Mouse (Mus musculus): Measurements from ENCODE around the gene Akap5. TPM values are rescaled to one million over a fixed set of nuclear protein-coding genes. Genes with fewer than 3 reads are reported as not detected.
A peak's percentile ranks its signal among the peaks of the same experiment; 100 is the strongest.

The Akap5 gene
- total RNA-seq (2017): 0.98 and 1.0 TPM in 2 replicates

DNA sequence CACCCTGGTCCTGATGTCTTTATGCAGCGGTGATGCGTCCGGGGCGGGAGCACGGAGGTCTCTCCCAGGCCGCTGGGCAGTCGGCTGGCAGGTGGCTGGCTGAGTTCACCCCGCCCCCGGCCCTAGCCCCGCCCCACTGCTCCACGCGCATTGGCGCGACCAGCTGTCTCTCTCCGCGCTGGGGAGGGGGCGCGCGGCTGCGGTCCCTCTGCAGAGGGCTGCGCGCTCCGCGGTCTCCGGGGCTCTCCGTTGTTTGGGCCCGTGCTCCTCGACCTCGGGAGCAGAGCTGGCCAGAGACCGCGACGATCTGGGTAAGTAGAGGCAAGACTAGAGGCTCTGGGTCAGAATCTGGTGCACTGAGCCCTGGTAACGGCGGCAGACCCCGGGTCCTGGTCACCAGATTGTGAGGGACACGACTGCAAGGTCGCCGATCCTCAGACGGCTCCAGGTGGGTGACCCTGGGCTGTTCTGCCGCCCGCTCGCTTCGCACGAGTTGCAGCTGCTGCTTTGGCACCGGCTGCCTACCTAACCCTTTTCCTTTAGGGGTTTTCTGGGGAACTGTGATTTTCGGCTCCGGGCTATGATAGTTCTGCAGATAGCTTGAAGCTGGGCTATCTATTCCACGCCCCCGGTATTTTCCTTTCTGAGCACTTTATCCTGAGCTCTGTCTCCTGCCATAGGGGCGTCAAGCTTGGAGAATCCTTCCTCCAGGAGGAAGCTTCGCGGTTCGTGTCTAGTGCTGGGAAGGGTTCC is at the start of gene Akap5:
Gene Akap5, plus strand, starts transcription at position 213 of the 753 bp plus-strand sequence.
- ATAC-seq (ENCODE audit: extremely low read depth, insufficient number of reproducible peaks, low FRiP score, poor library complexity, severe bottlenecking): no peak

DNA sequence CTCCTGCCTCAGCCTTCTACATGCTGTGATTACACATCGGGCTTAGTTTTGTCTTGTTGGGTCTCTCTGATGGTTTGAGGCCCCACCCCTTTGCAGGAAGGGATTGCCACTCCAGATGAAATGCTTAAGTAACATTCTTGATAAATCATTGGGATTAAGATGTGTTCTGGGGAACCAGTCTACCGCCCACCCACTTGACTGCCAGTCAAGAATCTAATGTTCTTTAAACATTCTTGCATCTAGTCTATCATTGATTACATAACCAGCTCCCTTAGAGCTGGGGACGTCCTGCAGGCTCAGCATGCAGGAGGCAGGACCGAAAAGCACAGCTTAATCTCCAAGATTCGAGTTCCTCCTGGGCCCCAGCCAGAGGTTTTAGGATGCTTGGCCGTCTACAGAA is 46.5 kb upstream of the Akap5 start:
- ATAC-seq (ENCODE audit: extremely low read depth, insufficient number of reproducible peaks, low FRiP score, poor library complexity, severe bottlenecking): no peak

DNA sequence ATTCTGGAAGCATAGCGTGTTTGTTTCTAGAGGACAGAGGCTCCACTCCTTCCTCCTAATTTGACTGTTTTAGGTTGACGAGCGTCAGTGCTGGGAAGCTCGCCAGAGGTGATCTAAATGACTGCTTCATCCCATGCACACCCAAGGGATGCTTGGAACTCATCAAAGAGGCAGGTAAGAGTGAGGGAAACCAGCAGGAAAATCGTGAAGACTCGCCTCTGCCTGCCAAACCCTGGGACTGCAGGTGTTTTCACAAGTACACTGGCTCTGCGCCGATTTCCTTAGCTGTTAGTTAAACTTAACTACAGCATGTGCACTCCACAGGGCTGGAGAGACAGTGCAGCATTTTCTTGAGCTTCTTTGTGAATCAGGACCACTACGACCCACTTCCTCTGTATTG is 44.1 kb upstream of the Akap5 start:
- no peak for ATAC-seq (ENCODE audit: extremely low read depth, insufficient number of reproducible peaks, low FRiP score, poor library complexity, severe bottlenecking)

DNA sequence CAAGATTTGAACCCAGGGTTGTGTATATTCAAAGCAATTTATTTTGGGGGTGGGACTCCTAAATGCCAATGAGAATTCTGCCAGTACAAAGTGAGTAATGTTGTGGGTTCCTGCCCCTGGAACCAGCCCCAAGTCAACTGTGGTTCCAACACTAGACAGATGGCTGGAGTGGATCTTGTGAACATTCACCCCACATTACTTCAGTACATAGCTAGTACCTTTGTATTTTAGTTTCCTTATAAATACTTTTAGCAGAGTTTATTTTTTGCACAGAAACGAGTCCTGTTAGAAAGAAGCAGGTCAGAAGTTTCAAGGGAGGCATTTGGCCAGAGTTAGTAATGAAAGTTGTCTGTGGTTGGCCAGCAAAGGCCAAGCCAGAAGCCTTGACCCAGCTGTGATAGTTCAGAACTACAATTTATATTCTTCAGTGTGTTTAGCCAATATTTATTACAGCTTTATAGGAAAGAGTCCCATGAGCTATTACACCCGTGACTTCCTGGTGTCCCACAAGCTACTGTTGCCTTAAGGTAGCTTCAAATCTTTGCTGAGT is 43.5 kb upstream of the Akap5 start:
- no peak for ATAC-seq (ENCODE audit: extremely low read depth, insufficient number of reproducible peaks, low FRiP score, poor library complexity, severe bottlenecking)

DNA sequence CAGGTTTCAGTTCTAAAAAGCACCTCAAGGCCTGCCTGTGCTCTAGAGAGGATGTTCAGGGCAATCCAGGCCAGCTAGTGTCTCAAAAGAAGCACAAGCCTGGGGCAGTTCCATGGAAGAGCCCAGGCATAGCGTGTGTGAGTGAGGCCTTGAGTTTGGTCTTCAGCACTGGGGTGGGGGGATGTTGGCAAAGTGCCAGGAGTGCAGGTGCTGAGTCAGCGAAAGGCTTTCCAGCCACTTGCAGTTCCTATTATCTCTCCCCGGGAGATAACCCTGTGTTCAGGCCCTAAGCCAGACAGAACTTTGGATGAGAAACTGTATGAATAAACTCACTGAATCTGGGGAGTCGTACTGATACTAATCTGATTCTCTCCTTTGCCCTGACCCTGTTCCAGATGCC is 42.6 kb upstream of the Akap5 start:
- ATAC-seq (ENCODE audit: extremely low read depth, insufficient number of reproducible peaks, low FRiP score, poor library complexity, severe bottlenecking): no peak

DNA sequence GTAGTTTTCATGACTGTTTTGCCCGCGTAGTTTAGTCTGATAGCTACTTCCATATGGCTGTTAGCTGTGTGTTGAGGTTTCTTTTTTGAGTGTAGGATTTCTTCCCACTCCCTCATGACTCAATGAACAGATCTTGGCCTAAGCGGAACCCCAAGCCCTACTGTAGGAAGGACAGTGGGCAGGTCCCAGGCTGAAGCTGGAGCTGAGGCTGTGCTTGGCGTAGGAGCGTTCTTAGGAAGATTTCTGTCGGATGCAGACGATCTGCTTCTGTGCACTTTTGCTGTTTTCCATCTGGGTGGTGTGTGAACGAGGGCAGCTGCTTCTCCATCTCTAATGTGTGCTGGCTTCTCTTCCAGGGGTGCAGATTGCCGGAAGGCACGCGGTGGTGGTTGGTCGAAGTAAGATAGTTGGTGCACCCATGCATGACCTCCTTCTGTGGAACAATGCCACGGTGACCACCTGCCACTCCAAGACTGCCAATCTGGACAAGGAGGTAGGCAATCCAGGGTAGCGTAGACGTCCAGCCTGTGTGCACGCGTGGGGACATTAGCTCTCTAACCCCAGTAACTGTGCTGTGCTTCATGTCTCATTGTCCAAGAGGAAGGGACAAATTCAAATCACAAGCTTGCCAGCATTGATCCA is 42.0 kb upstream of the Akap5 start:
- no peak for ATAC-seq (ENCODE audit: extremely low read depth, insufficient number of reproducible peaks, low FRiP score, poor library complexity, severe bottlenecking)

DNA sequence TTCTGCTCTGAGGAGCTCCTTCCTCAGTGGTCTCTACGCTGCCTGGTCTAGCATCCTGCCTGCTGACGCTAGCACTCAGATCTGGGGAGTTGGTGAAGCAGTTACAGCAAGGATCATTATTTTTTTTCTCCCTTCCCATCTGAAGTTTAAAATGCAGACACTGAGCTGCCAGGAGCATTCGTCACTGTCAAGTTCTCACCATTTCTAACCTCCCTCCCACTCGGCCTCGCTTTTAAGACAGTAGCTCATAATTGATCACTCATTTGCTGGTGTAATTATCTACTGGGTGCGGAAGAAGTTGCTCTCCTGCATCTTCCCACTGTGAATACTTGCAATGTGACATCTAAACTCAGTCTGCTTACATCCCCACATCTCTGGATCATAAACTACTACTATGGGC is 39.3 kb upstream of the Akap5 start:
- ATAC-seq (ENCODE audit: extremely low read depth, insufficient number of reproducible peaks, low FRiP score, poor library complexity, severe bottlenecking): no peak

DNA sequence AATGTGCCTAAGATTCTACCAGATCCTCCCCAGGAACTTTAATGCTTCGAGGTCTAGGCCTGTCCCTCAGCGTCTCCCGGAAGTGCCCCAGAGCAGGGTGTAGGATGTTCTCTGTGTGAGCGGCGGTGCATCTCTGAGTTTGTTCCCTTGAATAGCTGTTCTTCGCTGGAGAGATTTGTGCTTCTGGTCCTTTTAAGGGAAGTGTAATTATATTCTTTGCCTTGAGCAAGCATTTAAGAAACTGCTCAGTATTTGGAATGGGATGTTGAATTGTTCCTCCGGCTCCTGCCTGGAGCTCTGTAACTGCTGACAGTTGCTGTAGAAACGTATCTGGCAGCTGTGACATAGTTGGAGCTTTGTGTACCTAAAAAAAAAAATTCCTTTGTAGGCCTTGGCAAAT is 36.7 kb upstream of the Akap5 start:
- no peak for ATAC-seq (ENCODE audit: extremely low read depth, insufficient number of reproducible peaks, low FRiP score, poor library complexity, severe bottlenecking)

DNA sequence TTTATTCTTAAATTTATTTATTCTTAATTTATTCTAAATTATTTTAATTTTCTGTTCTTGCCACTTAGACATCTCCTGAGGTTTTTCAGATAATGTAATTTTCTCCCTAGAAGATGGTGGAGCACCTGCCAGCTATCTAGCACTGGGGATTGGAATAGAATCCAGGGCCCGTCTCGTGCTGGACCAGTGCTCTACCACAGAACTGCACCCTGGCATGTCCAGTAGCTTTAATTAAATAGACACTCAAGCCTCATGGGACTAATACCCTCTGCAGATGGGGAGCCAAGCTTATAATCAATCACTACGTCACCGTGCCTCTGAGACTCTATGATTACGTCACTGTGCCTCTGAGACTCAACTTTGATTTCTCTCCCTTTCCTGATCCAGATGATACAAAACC is 36.2 kb upstream of the Akap5 start:
- ATAC-seq (ENCODE audit: extremely low read depth, insufficient number of reproducible peaks, low FRiP score, poor library complexity, severe bottlenecking): no peak

DNA sequence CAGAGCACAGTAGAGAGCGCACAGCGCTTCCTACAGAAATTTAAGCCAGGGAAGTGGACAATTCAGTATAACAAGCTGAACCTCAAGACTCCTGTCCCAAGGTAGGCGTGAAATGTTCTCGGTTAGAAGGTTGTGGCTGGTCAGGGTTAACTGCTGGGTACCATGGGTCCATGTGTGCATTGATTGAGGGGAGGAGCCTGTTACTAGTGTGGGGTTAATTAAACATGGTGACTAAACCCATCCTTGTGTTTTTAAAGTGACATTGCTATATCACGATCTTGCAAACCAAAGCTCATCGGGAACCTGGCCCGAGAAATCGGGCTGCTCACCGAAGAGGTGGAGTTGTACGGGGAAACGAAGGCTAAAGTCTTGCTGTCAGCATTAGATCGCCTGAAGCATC is 35.3 kb upstream of the Akap5 start:
- no peak for ATAC-seq (ENCODE audit: extremely low read depth, insufficient number of reproducible peaks, low FRiP score, poor library complexity, severe bottlenecking)

DNA sequence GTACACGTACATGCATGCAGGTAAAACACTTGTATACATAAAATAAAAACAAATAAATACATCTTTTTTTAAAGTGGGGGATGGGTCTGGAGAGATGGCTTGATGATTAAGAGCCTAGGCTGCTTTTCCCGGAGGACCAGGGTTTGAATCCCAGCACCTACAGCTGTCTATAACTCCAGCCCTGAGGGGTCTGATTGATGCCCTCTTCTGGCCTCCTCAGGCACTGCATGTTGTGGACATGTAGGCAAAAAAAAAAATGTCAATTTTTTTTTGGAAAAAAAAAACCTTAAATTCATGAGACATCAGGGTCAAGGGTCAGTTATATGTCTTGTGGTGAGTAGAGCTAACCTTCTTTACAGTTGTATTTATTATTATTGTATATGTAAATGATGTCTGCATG is 34.4 kb upstream of the Akap5 start:
- no peak for ATAC-seq (ENCODE audit: extremely low read depth, insufficient number of reproducible peaks, low FRiP score, poor library complexity, severe bottlenecking)

DNA sequence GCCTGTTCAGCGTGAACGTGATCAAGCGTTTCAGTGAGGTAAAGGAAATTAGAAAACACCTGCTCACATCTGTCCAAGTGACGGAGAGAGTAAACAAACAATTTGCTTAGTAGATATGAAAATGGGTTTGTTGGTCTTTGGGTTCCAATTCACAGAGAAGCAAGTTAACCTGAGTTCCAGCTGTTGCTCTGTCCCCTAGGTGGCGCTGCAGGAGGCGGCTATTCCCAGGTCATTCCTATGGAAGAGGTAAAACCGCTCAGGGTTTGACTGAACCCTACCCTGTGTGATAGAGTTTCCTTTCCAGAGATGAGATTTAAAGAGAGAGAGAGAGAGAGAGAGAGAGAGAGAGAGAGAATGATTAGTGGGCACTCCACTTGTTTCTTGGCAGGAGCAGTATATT is 31.5 kb upstream of the Akap5 start:
- ATAC-seq (ENCODE audit: extremely low read depth, insufficient number of reproducible peaks, low FRiP score, poor library complexity, severe bottlenecking): 0 out of 2 replicates have a peak, but pooled peaks have one; percentile 43

DNA sequence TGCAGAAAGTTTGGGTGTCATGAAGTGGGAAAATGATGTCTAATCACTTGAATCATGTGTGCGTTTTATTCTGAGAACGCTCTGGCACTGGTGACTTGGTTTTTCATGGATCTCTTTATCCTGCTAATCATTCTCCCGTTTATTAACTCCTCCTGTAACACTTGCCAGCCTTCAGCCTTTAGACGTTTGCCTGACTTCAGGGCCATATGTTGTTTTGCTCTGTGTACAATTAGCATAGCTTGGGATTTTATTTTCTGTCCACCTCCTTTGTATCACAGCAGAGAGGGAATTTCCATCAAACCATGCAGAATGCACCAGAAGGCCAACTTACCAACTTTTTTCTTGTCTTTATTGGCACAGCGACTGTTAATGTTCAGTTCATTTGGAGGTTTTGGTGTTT is 26.9 kb upstream of the Akap5 start:
- no peak for ATAC-seq (ENCODE audit: extremely low read depth, insufficient number of reproducible peaks, low FRiP score, poor library complexity, severe bottlenecking)

DNA sequence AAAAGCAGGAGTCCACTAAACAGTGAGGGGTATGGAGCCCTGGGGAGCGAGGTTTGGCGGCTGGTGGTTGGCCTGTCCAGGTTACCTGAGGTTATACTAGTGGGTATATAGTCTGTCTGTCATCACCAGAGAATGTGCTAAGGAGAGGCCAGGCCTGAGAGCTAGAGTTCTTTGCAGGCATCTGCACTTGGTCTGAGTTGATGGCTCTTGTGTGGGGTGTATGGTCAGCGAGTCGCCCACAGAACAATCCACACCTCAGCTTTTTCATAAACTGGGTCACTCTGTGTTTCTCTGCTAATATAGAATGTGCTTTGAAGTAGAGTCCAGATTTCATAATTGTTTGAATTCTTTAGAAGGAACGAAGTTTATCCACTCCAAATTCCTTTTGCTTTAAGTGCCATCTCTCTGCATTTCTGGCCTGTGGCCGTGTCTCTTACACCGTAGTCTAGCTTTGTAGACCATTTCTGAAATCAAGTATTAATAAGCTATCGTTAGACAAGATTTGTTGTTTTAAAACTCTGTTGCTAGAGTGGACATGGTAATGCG is 25.3 kb upstream of the Akap5 start:
- no peak for ATAC-seq (ENCODE audit: extremely low read depth, insufficient number of reproducible peaks, low FRiP score, poor library complexity, severe bottlenecking)

DNA sequence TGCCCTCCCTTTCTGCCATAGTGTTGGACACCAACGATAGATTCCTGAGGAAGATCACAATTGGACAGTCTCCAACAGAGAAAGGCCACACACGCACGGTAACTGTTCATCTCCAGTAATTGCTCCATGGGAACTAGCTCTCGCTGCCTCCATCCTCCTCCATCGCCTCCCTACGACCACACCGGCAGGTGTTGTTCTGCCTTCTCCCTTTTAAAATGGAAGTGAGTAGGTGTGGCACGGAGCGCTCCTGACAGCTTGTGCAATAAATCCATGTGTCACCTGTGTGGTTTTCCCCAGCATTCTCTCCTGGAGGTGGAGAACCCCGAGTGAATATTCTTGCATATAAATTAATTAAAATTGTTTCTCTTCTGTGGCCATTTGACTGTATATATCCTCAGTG is 24.3 kb upstream of the Akap5 start:
- no peak for ATAC-seq (ENCODE audit: extremely low read depth, insufficient number of reproducible peaks, low FRiP score, poor library complexity, severe bottlenecking)

DNA sequence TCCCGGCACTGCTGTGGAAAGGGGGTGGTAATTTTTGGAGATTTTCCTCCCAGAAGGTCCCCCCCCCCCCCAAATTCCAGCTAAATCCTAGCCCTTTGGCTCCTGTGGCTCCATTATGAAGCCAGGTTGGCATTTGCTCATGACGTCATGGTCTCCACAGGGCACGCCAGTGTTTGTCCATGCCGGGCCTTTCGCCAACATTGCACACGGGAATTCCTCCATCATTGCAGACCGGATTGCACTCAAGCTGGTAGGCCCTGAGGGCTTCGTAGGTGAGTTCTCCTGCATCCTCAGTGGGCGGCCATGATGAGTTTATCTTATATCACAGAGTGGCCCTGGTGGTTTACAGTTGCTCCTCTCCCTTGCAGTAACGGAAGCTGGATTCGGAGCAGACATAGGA is 21.2 kb upstream of the Akap5 start:
- no peak for ATAC-seq (ENCODE audit: extremely low read depth, insufficient number of reproducible peaks, low FRiP score, poor library complexity, severe bottlenecking)

DNA sequence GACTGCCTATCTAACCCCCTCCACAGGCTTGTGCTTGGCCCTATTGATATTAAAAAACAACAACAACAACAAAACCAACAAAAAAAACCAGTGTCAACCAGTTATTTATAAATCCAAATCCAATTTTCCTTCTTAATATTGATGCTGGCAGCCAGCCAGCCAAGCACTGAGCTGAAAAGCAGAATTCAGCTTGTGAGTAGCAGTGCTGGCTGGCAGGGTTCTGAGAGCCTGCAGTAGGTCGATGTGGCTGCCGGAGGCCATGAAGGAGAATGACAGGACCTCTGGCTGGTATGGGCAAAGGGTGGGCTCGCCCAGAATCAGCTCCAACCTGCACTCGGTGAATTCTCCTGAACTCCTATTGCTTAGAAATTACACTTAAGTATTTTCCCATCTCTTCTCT is 20.5 kb upstream of the Akap5 start:
- ATAC-seq (ENCODE audit: extremely low read depth, insufficient number of reproducible peaks, low FRiP score, poor library complexity, severe bottlenecking): no peak

DNA sequence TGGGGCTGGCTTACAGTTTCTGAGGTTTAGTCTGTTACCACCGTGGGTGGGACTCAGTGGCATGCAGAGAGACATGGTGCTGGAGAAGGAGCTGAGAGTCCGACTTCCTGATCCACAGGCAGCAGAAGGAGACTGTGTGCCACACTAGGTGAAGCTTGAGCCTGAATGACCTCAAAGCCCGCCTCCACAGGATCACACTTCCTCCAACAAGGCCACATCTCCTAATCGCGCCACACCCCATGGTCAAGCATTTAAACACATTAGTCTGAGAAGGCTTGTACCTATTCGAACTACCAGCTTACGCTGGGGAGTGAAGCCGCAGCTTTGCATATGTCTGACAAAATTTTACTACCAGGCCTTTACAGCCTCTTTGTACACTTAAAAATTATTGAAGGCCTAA is 19.6 kb upstream of the Akap5 start:
- no peak for ATAC-seq (ENCODE audit: extremely low read depth, insufficient number of reproducible peaks, low FRiP score, poor library complexity, severe bottlenecking)

DNA sequence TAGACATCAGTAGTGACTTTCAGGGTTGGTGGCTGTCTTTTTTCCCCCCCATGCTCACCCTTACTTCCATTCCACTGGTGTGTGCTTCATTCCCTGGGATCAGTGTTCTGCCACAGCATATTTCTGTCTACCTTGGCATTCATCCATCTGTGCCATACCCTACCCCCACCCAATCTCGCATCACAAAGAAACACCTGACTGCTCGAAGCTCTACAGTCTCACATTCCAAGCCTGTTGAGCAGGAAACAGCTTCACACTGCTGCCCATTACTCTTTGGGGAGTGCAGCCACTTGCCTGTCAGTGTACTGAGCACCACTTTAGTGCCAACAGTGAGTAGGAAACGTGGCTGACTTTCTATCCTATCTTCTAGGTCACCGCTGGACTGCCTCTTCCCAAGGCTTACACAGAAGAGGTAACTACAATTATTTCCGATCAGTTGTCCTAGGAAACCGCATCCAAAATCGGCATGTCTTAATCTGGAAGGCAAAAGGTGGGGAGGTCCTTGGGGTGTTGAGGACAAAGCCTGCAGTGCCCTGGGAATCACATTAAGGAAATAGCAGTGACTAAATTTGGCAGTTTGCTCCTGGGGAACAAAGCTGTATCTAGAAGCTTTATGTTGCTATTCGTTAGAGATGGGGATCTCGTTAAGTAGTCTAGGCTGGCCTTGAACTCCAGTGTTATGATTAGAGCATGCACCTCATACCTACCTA is 17.7 kb upstream of the Akap5 start:
- no peak for ATAC-seq (ENCODE audit: extremely low read depth, insufficient number of reproducible peaks, low FRiP score, poor library complexity, severe bottlenecking)

DNA sequence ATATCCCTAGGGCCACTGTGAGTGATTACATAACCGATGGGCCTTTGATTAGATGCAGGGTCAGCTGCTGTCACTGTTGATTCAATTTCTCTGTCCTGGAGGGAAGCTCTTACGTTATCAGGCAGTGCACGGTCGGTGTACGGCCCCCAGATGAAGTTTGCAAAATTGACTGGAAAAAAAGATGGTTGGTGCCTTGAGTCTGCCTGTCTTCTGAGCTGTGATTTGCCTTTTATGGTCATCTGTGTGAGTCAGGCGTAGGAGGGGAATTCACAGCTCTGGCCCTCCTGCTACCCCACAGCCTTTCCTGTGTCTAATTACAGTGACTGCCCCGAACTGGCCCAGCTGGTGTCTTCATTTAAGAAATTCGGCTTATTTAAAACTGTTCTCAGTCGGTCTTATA is 16.7 kb upstream of the Akap5 start:
- 0 out of 2 replicates have a peak, but pooled peaks have one; percentile 18 for ATAC-seq (ENCODE audit: extremely low read depth, insufficient number of reproducible peaks, low FRiP score, poor library complexity, severe bottlenecking)

Data from neutrophil, adult 5-6 weeks (primary cell).